In the genomic region with DNA sequence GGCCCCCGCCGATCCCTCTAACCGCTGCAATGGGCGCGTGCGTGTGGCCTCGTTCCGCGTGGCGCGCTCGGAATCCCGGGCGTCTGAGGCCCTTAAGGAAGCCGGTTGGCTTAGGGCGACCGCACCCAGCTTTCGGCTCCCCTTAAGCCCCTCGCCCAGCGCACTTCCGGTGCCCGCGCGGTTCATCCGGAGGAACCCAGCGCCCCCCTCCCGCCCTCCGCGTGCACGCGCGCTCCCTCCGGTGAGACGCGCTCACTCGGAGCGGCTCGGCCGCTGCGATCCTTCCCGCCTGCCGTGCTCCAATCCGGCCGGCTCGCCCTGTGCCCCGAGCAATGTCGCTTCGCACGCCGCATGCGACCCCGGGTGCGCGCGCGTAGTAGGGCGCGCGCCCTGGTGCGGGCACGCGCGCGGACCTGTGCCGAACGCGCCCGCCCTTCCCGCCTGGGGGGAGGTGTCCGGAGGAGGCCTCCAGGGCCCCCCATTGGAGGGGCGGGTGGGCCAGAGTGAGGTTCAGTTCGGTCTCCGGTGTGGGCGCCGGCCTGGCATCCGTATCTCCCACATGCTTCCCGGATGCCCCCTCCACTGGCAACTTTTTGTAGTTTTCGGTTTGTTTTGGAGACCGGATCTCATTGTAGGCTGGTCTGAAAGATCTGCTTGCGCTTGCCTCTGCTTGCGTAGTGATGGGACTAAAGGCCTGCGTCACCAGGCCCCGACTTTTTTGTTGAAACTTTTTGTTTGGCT, we compare ENCODE assay signal across 8 mouse cellular contexts. TPM values are rescaled to one million over a fixed set of nuclear protein-coding genes. Genes with fewer than 3 reads are reported as not detected.
DNase-seq lines count a peak whose midpoint lies in the region; ATAC-seq and TF ChIP-seq lines count a peak whose summit lies in the region.

No protein-coding gene starts in this region.

- WGBS in bone marrow, adult 2 months, result under 1% methylated on average over 83 of the region's 83 CpGs
- under 1% methylated on average over 83 of the region's 83 CpGs for WGBS in limb, embryonic 13.5 days
- WGBS in midbrain, embryonic 13.5 days, result under 1% methylated on average over 83 of the region's 83 CpGs
- under 1% methylated on average over 82 of the region's 83 CpGs for WGBS in stomach, embryonic 16.5 days

- H3K4me3 ChIP-seq in G1E (ENCODE audit: low read depth, low read length), result peak overlapping the region; percentile 93
- H3K4me3 ChIP-seq in bone marrow, adult 2 months (replicated peaks; ENCODE audit: control insufficient read depth, low read depth, low read length), result peak overlapping the region; percentile 95
- peak overlapping the region; percentile 82 for H3K4me3 ChIP-seq in erythroblast, embryonic 14.5 days (replicated peaks)
- peak overlapping the region; percentile 99 for H3K4me3 ChIP-seq in limb, embryonic 13.5 days
- H3K4me3 ChIP-seq in midbrain, embryonic 13.5 days (replicated peaks), result peak overlapping the region; percentile 99
- H3K4me3 ChIP-seq in stomach, embryonic 16.5 days (replicated peaks; ENCODE audit: low read length), result peak overlapping the region; percentile 97

- H3K36me3 ChIP-seq in G1E (replicated peaks), result peaks cover 66% of the 10 kb centered on the region
- peaks cover 43% of the 10 kb centered on the region for H3K36me3 ChIP-seq in erythroblast, embryonic 14.5 days (ENCODE audit: control insufficient read depth)
- peaks cover 42% of the 10 kb centered on the region for H3K36me3 ChIP-seq in limb, embryonic 13.5 days
- peaks cover 37% of the 10 kb centered on the region for H3K36me3 ChIP-seq in midbrain, embryonic 13.5 days
- peaks cover 9% of the 10 kb centered on the region for H3K36me3 ChIP-seq in stomach, embryonic 16.5 days (ENCODE audit: control insufficient read depth, insufficient read depth, low read length)

- H3K27ac ChIP-seq in bone marrow, adult 2 months (ENCODE audit: control insufficient read depth, insufficient read depth, low read depth, low read length, poor library complexity), result peak overlapping the region; percentile 98
- peak overlapping the region; percentile 100 for H3K27ac ChIP-seq in limb, embryonic 13.5 days
- H3K27ac ChIP-seq in midbrain, embryonic 13.5 days, result peak overlapping the region; percentile 100
- peak overlapping the region; percentile 100 for H3K27ac ChIP-seq in stomach, embryonic 16.5 days (ENCODE audit: low read length)

- peaks cover 80% of the 10 kb centered on the region for H3K4me1 ChIP-seq in G1E (ENCODE audit: insufficient read depth, low read depth, low read length)
- peaks cover 15% of the 10 kb centered on the region for H3K4me1 ChIP-seq in bone marrow, adult 2 months (ENCODE audit: control insufficient read depth, insufficient read depth, low read length)
- peaks cover 81% of the 10 kb centered on the region for H3K4me1 ChIP-seq in erythroblast, embryonic 14.5 days (ENCODE audit: control insufficient read depth)
- H3K4me1 ChIP-seq in limb, embryonic 13.5 days, result peaks cover 68% of the 10 kb centered on the region
- H3K4me1 ChIP-seq in midbrain, embryonic 13.5 days (replicated peaks), result peaks cover 69% of the 10 kb centered on the region
- H3K4me1 ChIP-seq in stomach, embryonic 16.5 days (ENCODE audit: control insufficient read depth, insufficient read depth, low read length), result peaks cover 56% of the 10 kb centered on the region

- TF ChIP-seq POLR2A in bone marrow, adult 2 months (IDR thresholded peaks at IDR 0.05; ENCODE audit: borderline replicate concordance, control insufficient read depth, low read depth, low read length), result no peak

- no peaks in the 10 kb centered on the region for H3K27me3 ChIP-seq in G1E (ENCODE audit: insufficient read depth, low read length)
- no peaks in the 10 kb centered on the region; the same call in 1 of the 2 replicates for H3K27me3 ChIP-seq in erythroblast, embryonic 14.5 days (ENCODE audit: control insufficient read depth)
- H3K27me3 ChIP-seq in limb, embryonic 13.5 days, result no peaks in the 10 kb centered on the region
- no peaks in the 10 kb centered on the region for H3K27me3 ChIP-seq in midbrain, embryonic 13.5 days
- no peaks in the 10 kb centered on the region for H3K27me3 ChIP-seq in stomach, embryonic 16.5 days (ENCODE audit: control insufficient read depth, insufficient read depth, low read length)

- H3K9ac ChIP-seq in limb, embryonic 13.5 days, result peak overlapping the region; percentile 97
- H3K9ac ChIP-seq in midbrain, embryonic 13.5 days (replicated peaks), result peak overlapping the region; percentile 98
- peak overlapping the region; percentile 99 for H3K9ac ChIP-seq in stomach, embryonic 16.5 days (ENCODE audit: low read length)

- H3K9me3 ChIP-seq in G1E (replicated peaks), result no peaks in the 10 kb centered on the region
- H3K9me3 ChIP-seq in erythroblast, embryonic 14.5 days (ENCODE audit: control insufficient read depth, low read length), result no peaks in the 10 kb centered on the region
- no peaks in the 10 kb centered on the region for H3K9me3 ChIP-seq in limb, embryonic 13.5 days
- H3K9me3 ChIP-seq in midbrain, embryonic 13.5 days, result no peaks in the 10 kb centered on the region
- H3K9me3 ChIP-seq in stomach, embryonic 16.5 days (replicated peaks; ENCODE audit: control insufficient read depth, low read length), result no peaks in the 10 kb centered on the region

- no peak for DNase-seq in G1E (ENCODE audit: low spot score)
- DNase-seq in heart, postnatal 4 days, result peak; percentile 77
- no peak for DNase-seq in layer of hippocampus, adult 8-10 months (ENCODE audit: low spot score in 2 of 2)

- no peak for ATAC-seq in G1E (ENCODE audit: extremely low read depth, insufficient number of reproducible peaks, low FRiP score, poor library complexity, severe bottlenecking)
- ATAC-seq in limb, embryonic 13.5 days (ENCODE audit: low FRiP score, low read depth), result peak; percentile 10
- ATAC-seq in midbrain, embryonic 13.5 days, result peak; percentile 43
- ATAC-seq in stomach, embryonic 16.5 days (ENCODE audit: insufficient read depth, low FRiP score), result peak; percentile 3; the same call in 1 of the 2 replicates

- H3K4me2 ChIP-seq in limb, embryonic 13.5 days (replicated peaks), result peak overlapping the region; percentile 100
- H3K4me2 ChIP-seq in midbrain, embryonic 13.5 days (replicated peaks), result peak overlapping the region; percentile 100
- peak overlapping the region; percentile 89 for H3K4me2 ChIP-seq in stomach, embryonic 16.5 days (ENCODE audit: low read depth, low read length)

- TF ChIP-seq CTCF in G1E (IDR thresholded peaks at IDR 0.05; ENCODE audit: low read depth, low read length), result no peak
- TF ChIP-seq CTCF in bone marrow, adult 2 months (IDR thresholded peaks at IDR 0.05; ENCODE audit: control insufficient read depth, insufficient read depth, low read length), result no peak

RNA-seq across cellular contexts. Expression of a gene that starts 0.7 kb away (rescaled TPM):
- 333 and 387 TPM in 2 replicates for total RNA-seq in G1E (2014; fragmentation: Nextera tagmentation)
- total RNA-seq in G1E (2017), result 168 and 190 TPM in 2 replicates
- 1,117 and 1,292 TPM in 2 replicates for polyA plus RNA-seq in G1E (2012)
- 113 and 188 TPM in 2 replicates for polyA plus RNA-seq in bone marrow, adult 2 months (2011; ENCODE audit: insufficient read depth, insufficient read length, low replicate concordance, missing spikeins)
- polyA plus RNA-seq in erythroblast, embryonic 14.5 days (2012), result 46.1 and 67.9 TPM in 2 replicates
- 100 to 1,000 TPM; 167 to 182 TPM for total RNA-seq in heart, postnatal 4 days (2021)
- polyA plus RNA-seq in limb, embryonic 13.5 days (2015; fragmentation: Nextera tagmentation; extraction: Ambion mirVana), result 347 and 366 TPM in 2 replicates
- polyA plus RNA-seq in midbrain, embryonic 13.5 days (2015; fragmentation: Nextera tagmentation; extraction: Ambion mirVana), result 106 and 116 TPM in 2 replicates
- 268 and 308 TPM in 2 replicates for polyA plus RNA-seq in stomach, embryonic 16.5 days (2015; fragmentation: Nextera tagmentation; extraction: Ambion mirVana)
- 10 to 100 TPM; 67.7 to 76.4 (median 73.7) TPM for total RNA-seq in layer of hippocampus, adult 8-10 months (2022)

RNA-seq across cellular contexts. Expression of a gene that starts 19.3 kb away (rescaled TPM):
- not detected in 2 replicates for total RNA-seq in G1E (2014; fragmentation: Nextera tagmentation)
- 0.49 TPM in 1 of 2 replicates, not detected in the other for total RNA-seq in G1E (2017)
- 2.0 and 2.1 TPM in 2 replicates for polyA plus RNA-seq in G1E (2012)
- polyA plus RNA-seq in bone marrow, adult 2 months (2011; ENCODE audit: insufficient read depth, insufficient read length, low replicate concordance, missing spikeins), result 143 and 259 TPM in 2 replicates
- polyA plus RNA-seq in erythroblast, embryonic 14.5 days (2012), result 3.5 TPM in 2 replicates
- total RNA-seq in heart, postnatal 4 days (2021), result not detected
- polyA plus RNA-seq in limb, embryonic 13.5 days (2015; fragmentation: Nextera tagmentation; extraction: Ambion mirVana), result 11.1 and 11.3 TPM in 2 replicates
- polyA plus RNA-seq in midbrain, embryonic 13.5 days (2015; fragmentation: Nextera tagmentation; extraction: Ambion mirVana), result 14.9 and 16.9 TPM in 2 replicates
- polyA plus RNA-seq in stomach, embryonic 16.5 days (2015; fragmentation: Nextera tagmentation; extraction: Ambion mirVana), result 4.1 and 7.2 TPM in 2 replicates
- 1 to 10 TPM; 1.2 to 2.3 (median 1.5) TPM for total RNA-seq in layer of hippocampus, adult 8-10 months (2022)

RNA-seq across cellular contexts. Expression of a gene that starts 19.5 kb away (rescaled TPM):
- total RNA-seq in G1E (2014; fragmentation: Nextera tagmentation), result not detected in 2 replicates
- 0.06 and 0.82 TPM in 2 replicates for total RNA-seq in G1E (2017)
- 0.13 and 0.20 TPM in 2 replicates for polyA plus RNA-seq in G1E (2012)
- polyA plus RNA-seq in bone marrow, adult 2 months (2011; ENCODE audit: insufficient read depth, insufficient read length, low replicate concordance, missing spikeins), result 16.4 and 32.4 TPM in 2 replicates
- 0.06 and 0.11 TPM in 2 replicates for polyA plus RNA-seq in erythroblast, embryonic 14.5 days (2012)
- 1 to 10 TPM; 2.5 to 2.9 TPM for total RNA-seq in heart, postnatal 4 days (2021)
- 138 and 142 TPM in 2 replicates for polyA plus RNA-seq in limb, embryonic 13.5 days (2015; fragmentation: Nextera tagmentation; extraction: Ambion mirVana)
- polyA plus RNA-seq in midbrain, embryonic 13.5 days (2015; fragmentation: Nextera tagmentation; extraction: Ambion mirVana), result 426 and 432 TPM in 2 replicates
- 28.7 and 29.1 TPM in 2 replicates for polyA plus RNA-seq in stomach, embryonic 16.5 days (2015; fragmentation: Nextera tagmentation; extraction: Ambion mirVana)
- 10 to 100 TPM; 34.6 to 41.0 (median 38.0) TPM for total RNA-seq in layer of hippocampus, adult 8-10 months (2022)

RNA-seq across cellular contexts. Expression of a gene that starts 31.1 kb away (rescaled TPM):
- total RNA-seq in G1E (2014; fragmentation: Nextera tagmentation) (not detected in 2 replicates), G1E (2017) (0.23 TPM in 1 of 2 replicates, not detected in the other)
- polyA plus RNA-seq in G1E (2012), result 0.72 and 1.1 TPM in 2 replicates
- 102 and 162 TPM in 2 replicates for polyA plus RNA-seq in bone marrow, adult 2 months (2011; ENCODE audit: insufficient read depth, insufficient read length, low replicate concordance, missing spikeins)
- 1.5 and 1.8 TPM in 2 replicates for polyA plus RNA-seq in erythroblast, embryonic 14.5 days (2012)
- total RNA-seq in heart, postnatal 4 days (2021), result not detected
- polyA plus RNA-seq in limb, embryonic 13.5 days (2015; fragmentation: Nextera tagmentation; extraction: Ambion mirVana), result 0.29 and 0.86 TPM in 2 replicates
- polyA plus RNA-seq in midbrain, embryonic 13.5 days (2015; fragmentation: Nextera tagmentation; extraction: Ambion mirVana), result not detected in 2 replicates
- polyA plus RNA-seq in stomach, embryonic 16.5 days (2015; fragmentation: Nextera tagmentation; extraction: Ambion mirVana), result 6.3 and 9.8 TPM in 2 replicates
- not detected for total RNA-seq in layer of hippocampus, adult 8-10 months (2022)

RNA-seq across cellular contexts. Expression of a gene that starts 34.2 kb away (rescaled TPM):
- total RNA-seq in G1E (2014; fragmentation: Nextera tagmentation) (not detected in 2 replicates), G1E (2017) (0.33 TPM in 1 of 2 replicates, not detected in the other)
- polyA plus RNA-seq in G1E (2012), result not detected in 2 replicates
- not detected in 2 replicates for polyA plus RNA-seq in bone marrow, adult 2 months (2011; ENCODE audit: insufficient read depth, insufficient read length, low replicate concordance, missing spikeins)
- not detected in 2 replicates for polyA plus RNA-seq in erythroblast, embryonic 14.5 days (2012)
- total RNA-seq in heart, postnatal 4 days (2021), result under 1 TPM; 0.14 to 0.45 TPM
- polyA plus RNA-seq in limb, embryonic 13.5 days (2015; fragmentation: Nextera tagmentation; extraction: Ambion mirVana), result 0.90 and 1.4 TPM in 2 replicates
- 0.36 and 0.85 TPM in 2 replicates for polyA plus RNA-seq in midbrain, embryonic 13.5 days (2015; fragmentation: Nextera tagmentation; extraction: Ambion mirVana)
- 50.6 and 62.3 TPM in 2 replicates for polyA plus RNA-seq in stomach, embryonic 16.5 days (2015; fragmentation: Nextera tagmentation; extraction: Ambion mirVana)
- total RNA-seq in layer of hippocampus, adult 8-10 months (2022), result 1 to 10 TPM in 2 of 4 experiments, not detected in 2; 1.6 to 1.9 TPM

Comparison
In these comparisons a context has a peak if more than half of its experiments do, and no peak if none do; other contexts are left out.
1. RNA of a gene that starts 19.5 kb away (polyA plus RNA-seq): 426 to 432 TPM in midbrain, embryonic 13.5 days, 138 to 142 TPM in limb, embryonic 13.5 days, 16.4 to 32.4 TPM in bone marrow, adult 2 months and 28.7 to 29.1 TPM in stomach, embryonic 16.5 days; 0.13 to 0.20 TPM in G1E and 0.06 to 0.11 TPM in erythroblast, embryonic 14.5 days; every median in the first group is over 10 times any median in the second.
2. Peak in every context shown above with its lines, with median percentiles within 50 percentile points of each other: H3K4me3 ChIP-seq, H3K27ac ChIP-seq, H3K4me2 ChIP-seq and H3K9ac ChIP-seq.